Mouse (Mus musculus) midbrain, embryonic 12.5 days (tissue): ENCODE data around the gene Farsa. TPM values are rescaled to one million over a fixed set of nuclear protein-coding genes. Genes with fewer than 3 reads are reported as not detected.
"Not testable (repeated sequence)": the region's sequence is repeated elsewhere in the genome, so short reads cannot be mapped to it uniquely, and the experiment has no call there.

Source experiments
- ATAC-seq: fragments of 200-750 bp; cut with Nextera tagmentation; 2 replicates; pipeline ENCODE4 v1.8.0; 2017; ENCODE audit warnings: low read depth, moderate TSS enrichment, moderate library complexity; ENCODE audit not compliant: low FRiP score
- H3K27ac ChIP-seq: fragments of 300-500 bp; sonication (generic); replicated peaks from 2 replicates; pipeline ENCODE4 v1.5.1; 2016; ENCODE audit warnings: mild to moderate bottlenecking
- H3K27me3 ChIP-seq: fragments of 300-500 bp; sonication (generic); 2 replicates; pipeline ENCODE4 v1.6.1; 2016; ENCODE audit warnings: mild to moderate bottlenecking
- H3K36me3 ChIP-seq: fragments of 300-500 bp; sonication (generic); 2 replicates; pipeline ENCODE4 v1.6.1; 2016
- H3K4me1 ChIP-seq: fragments of 300-500 bp; sonication (generic); 2 replicates; pipeline ENCODE4 v1.6.1; 2016
- H3K4me2 ChIP-seq: fragments of 300-500 bp; sonication (generic); replicated peaks from 2 replicates; pipeline ENCODE4 v1.6.1; 2016; ENCODE audit warnings: mild to moderate bottlenecking, moderate library complexity
- H3K4me3 ChIP-seq: fragments of 300-500 bp; sonication (generic); 2 replicates; pipeline ENCODE4 v1.5.1; 2016; ENCODE audit warnings: mild to moderate bottlenecking
- H3K9ac ChIP-seq: fragments of 300-500 bp; sonication (generic); replicated peaks from 2 replicates; pipeline ENCODE4 v1.6.1; 2016; ENCODE audit warnings: mild to moderate bottlenecking, moderate library complexity
- H3K9me3 ChIP-seq: fragments of 300-500 bp; sonication (generic); 2 replicates; pipeline ENCODE4 v1.6.1; 2016; ENCODE audit warnings: mild to moderate bottlenecking
- WGBS: fragments of 180-500 bp; shearing (Covaris S2); methylation state at CpG from one replicate; pipeline ENCODE4 v1.1.7; 2016; 5-methylcytosine and 5-hydroxymethylcytosine counted together
- polyA plus RNA-seq: library from polyadenylated mRNA; unstranded; fragments of >200 nt; fragmentation: Nextera tagmentation; extraction: Ambion mirVana; gene quantifications from 2 replicates; pipeline ENCODE4 v1.2.1, GENCODE M21; 2016

The Farsa gene
- polyA plus RNA-seq, 1 experiment from 2014 or later = 105 TPM

DNA sequence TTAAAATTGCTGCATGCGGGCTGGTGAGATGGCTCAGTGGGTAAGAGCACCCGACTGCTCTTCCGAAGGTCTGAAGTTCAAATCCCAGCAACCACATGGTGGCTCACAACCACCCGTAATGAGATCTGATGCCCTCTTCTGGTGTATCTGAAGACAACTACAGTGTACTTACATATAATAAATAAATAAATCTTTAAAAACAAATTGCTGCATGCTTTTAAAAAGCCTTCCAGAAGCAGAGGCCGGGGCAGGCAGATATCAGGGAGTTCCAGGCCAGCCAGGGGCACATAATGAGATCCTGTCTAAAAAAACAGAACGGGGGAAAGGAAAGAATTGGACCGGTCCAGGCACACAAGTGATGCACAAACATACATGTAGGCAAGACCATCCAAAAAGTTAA lies 51.2 kb downstream of the Farsa start:
- Histone ChIP-seq H3K4me1 (peaks cover 20% of the 10 kb centered on the region), H3K27me3 (peaks cover 70% of the 10 kb centered on the region), H3K36me3 (peaks cover 25% of the 10 kb centered on the region), H3K4me3 (peak overlapping the region; percentile 51), H3K4me2 (peak overlapping the region; percentile 73)
- H3K9me3 ChIP-seq, H3K27ac ChIP-seq, H3K9ac ChIP-seq: not testable (repeated sequence)
- 36% methylated on average over 7 of the region's 7 CpGs for WGBS
- ATAC-seq = peak; percentile 13; the same call in 1 of the 2 replicates

GRCm38 (mm10) chr8:84908421-84909161 lies 51.8 kb downstream of the Farsa start, which contains the start of gene Dnase2a:
Gene Dnase2a, plus strand, starts transcription at chr8:84908560.
- Histone ChIP-seq H3K36me3 (peaks cover 27% of the 10 kb centered on the region), H3K4me1 (peaks cover 19% of the 10 kb centered on the region), H3K27ac (0 out of 2 replicates have a peak within 1 kb of the TSS, but pooled peaks have one; percentile 20), H3K4me2 (peak within 1 kb of the TSS; percentile 73), H3K9ac (peak within 1 kb of the TSS; percentile 65), H3K4me3 (peak within 1 kb of the TSS; percentile 51), H3K27me3 (peaks cover 70% of the 10 kb centered on the region), H3K9me3 (no peaks in the 10 kb centered on the region)
- ATAC-seq = peak; percentile 92
- under 1% methylated on average over 45 of the region's 45 CpGs for WGBS

GRCm38 (mm10) chr8:84909162-84909767 lies 52.5 kb downstream of the Farsa start:
- Histone ChIP-seq H3K4me3 (peak overlapping the region; percentile 51), H3K4me1 (peaks cover 18% of the 10 kb centered on the region), H3K4me2 (peak overlapping the region; percentile 73), H3K27ac (no peak overlapping the region), H3K27me3 (peaks cover 71% of the 10 kb centered on the region), H3K9me3 (peaks cover 2% of the 10 kb centered on the region; the same call in 1 of the 2 replicates), H3K36me3 (peaks cover 31% of the 10 kb centered on the region), H3K9ac (peak overlapping the region; percentile 65)
- WGBS = 48% methylated on average over 20 of the region's 20 CpGs
- peak; percentile 6; the same call in 1 of the 2 replicates for ATAC-seq

GRCm38 (mm10) chr8:84909949-84910348 lies 53.2 kb downstream of the Farsa start:
- no peak overlapping the region for H3K4me2 ChIP-seq
- H3K4me3 ChIP-seq = no peak overlapping the region
- ATAC-seq = no peak
- no peak overlapping the region for H3K27ac ChIP-seq
- peaks cover 18% of the 10 kb centered on the region for H3K4me1 ChIP-seq
- peaks cover 36% of the 10 kb centered on the region for H3K36me3 ChIP-seq
- peaks cover 4% of the 10 kb centered on the region; the same call in 1 of the 2 replicates for H3K9me3 ChIP-seq
- 95% methylated on average over 5 of the region's 5 CpGs for WGBS
- peaks cover 71% of the 10 kb centered on the region for H3K27me3 ChIP-seq
- H3K9ac ChIP-seq = no peak overlapping the region

DNA sequence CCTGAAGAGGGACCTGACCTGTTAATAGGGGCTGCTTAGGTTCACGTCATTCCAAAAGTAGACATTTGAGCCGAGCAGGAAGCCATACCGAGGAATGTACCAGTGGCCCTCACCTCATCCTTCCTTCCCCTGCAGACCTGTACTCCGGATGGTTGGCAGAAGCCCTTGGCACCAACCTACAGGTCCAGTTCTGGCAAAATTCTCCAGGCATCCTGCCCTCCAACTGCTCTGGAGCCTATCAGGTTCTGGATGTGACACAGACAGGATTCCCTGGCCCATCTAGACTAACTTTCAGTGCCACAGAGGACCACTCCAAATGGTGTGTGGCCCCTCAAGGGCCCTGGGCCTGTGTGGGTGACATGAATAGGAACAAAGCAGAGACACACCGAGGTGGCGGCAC lies 53.8 kb downstream of the Farsa start:
- Histone ChIP-seq H3K9ac (no peak overlapping the region), H3K4me3 (no peak overlapping the region), H3K27ac (no peak overlapping the region), H3K27me3 (peaks cover 71% of the 10 kb centered on the region), H3K4me2 (no peak overlapping the region), H3K36me3 (peaks cover 40% of the 10 kb centered on the region), H3K9me3 (peaks cover 4% of the 10 kb centered on the region; the same call in 1 of the 2 replicates), H3K4me1 (peaks cover 18% of the 10 kb centered on the region)
- no peak for ATAC-seq
- WGBS = 89% methylated on average over 6 of the region's 6 CpGs

- Histone ChIP-seq H3K4me2 (no peak overlapping the region), H3K4me1 (peaks cover 18% of the 10 kb centered on the region), H3K9ac (no peak overlapping the region), H3K4me3 (no peak overlapping the region), H3K36me3 (peaks cover 53% of the 10 kb centered on the region), H3K27ac (no peak overlapping the region), H3K27me3 (peaks cover 84% of the 10 kb centered on the region), H3K9me3 (peaks cover 4% of the 10 kb centered on the region; the same call in 1 of the 2 replicates)
- 75% methylated on average over 9 of the region's 9 CpGs for WGBS
- ATAC-seq = no peak
Measured at GRCm38 (mm10) chr8:84911854-84912253, 55.1 kb downstream of the Farsa start.

- WGBS = 18% methylated on average over 27 of the region's 27 CpGs
- peak overlapping the region; percentile 54; the same call in 1 of the 2 replicates for H3K4me2 ChIP-seq
- H3K4me1 ChIP-seq = peaks cover 18% of the 10 kb centered on the region
- peaks cover 4% of the 10 kb centered on the region; the same call in 1 of the 2 replicates for H3K9me3 ChIP-seq
- peak overlapping the region; percentile 4; the same call in 1 of the 2 replicates for H3K9ac ChIP-seq
- ATAC-seq = no peak
- H3K4me3 ChIP-seq = peak overlapping the region; percentile 31; the same call in 1 of the 2 replicates
- H3K27me3 ChIP-seq = peaks cover 89% of the 10 kb centered on the region
- peaks cover 57% of the 10 kb centered on the region for H3K36me3 ChIP-seq
- H3K27ac ChIP-seq = no peak overlapping the region
Measured at GRCm38 (mm10) chr8:84912391-84912790, 55.6 kb downstream of the Farsa start.

DNA sequence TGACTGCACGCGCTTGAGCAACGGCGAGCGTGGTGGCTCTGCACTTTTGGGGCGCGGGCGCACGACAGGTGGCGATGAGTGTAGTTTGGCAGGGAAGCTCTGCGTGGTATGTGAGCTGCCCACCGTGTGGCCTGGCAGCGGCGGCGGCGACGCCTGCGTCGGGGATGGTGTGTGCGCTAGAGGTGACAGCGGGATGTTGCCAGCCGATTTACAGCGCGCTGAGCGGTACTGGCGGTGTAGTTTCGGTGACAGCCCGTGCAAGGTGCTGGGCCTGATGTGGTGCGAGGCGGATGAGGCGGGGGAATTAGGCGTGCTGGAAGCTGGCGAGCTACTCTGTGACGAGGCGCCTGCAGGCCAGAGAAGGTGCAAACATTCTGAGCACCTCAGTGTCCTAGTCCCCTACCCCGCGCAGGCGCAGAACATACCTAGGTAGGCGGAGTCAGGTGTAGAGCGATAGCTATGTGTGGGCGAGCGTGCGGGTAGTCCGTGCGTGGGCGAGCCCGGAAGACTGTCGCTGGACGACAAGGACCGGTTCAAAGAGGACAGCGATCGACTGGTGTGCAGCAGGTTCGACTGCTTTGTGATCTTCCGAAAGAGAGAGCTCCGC lies 56.2 kb downstream of the Farsa start:
- no peak for ATAC-seq
- H3K36me3 ChIP-seq = peaks cover 63% of the 10 kb centered on the region

DNA sequence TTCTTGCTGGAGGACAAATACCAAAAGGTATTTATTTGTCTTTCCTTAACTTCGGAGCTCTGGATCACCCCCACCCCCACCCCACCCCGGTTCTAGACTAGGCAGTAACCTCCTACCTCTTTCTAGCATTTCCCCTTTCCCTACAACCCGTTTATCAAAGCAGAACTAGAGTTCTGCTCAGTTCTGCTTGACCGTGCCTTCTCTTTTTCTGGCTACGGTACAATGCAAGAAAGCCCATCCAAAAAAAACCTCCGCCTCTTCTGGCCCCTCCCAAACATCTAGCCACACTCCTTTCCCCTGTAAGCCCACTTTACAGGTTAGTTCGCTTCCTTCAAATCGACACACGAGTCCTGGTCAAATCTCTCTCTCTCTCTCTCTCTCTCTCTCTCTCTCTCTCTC lies 56.7 kb downstream of the Farsa start:
- no peak for ATAC-seq
- Histone ChIP-seq H3K27me3 (peaks cover 100% of the 10 kb centered on the region), H3K4me1 (peaks cover 18% of the 10 kb centered on the region), H3K36me3 (peaks cover 68% of the 10 kb centered on the region), H3K27ac (no peak overlapping the region), H3K4me3 (peak overlapping the region; percentile 31), H3K9ac (0 out of 2 replicates have a peak overlapping the region, but pooled peaks have one; percentile 4), H3K9me3 (peaks cover 4% of the 10 kb centered on the region; the same call in 1 of the 2 replicates), H3K4me2 (peak overlapping the region; percentile 54)
- 20% methylated on average over 9 of the region's 9 CpGs for WGBS

More for the DNA sequence above, 56.2 kb downstream of the Farsa start:
- H3K9ac ChIP-seq = peak overlapping the region; percentile 4; the same call in 1 of the 2 replicates
- H3K4me2 ChIP-seq = peak overlapping the region; percentile 54
- peaks cover 18% of the 10 kb centered on the region for H3K4me1 ChIP-seq
- WGBS = 2% methylated on average over 55 of the region's 55 CpGs
- H3K27ac ChIP-seq = no peak overlapping the region
- H3K9me3 ChIP-seq = peaks cover 4% of the 10 kb centered on the region; the same call in 1 of the 2 replicates
- peak overlapping the region; percentile 31 for H3K4me3 ChIP-seq
- H3K27me3 ChIP-seq = peaks cover 95% of the 10 kb centered on the region

GRCm38 (mm10) chr8:84913960-84914359 lies 57.2 kb downstream of the Farsa start:
- H3K4me3 ChIP-seq = no peak overlapping the region
- H3K4me1 ChIP-seq = peaks cover 13% of the 10 kb centered on the region
- H3K36me3 ChIP-seq = peaks cover 71% of the 10 kb centered on the region
- WGBS = 27% methylated on average over 4 of the region's 4 CpGs
- H3K9ac ChIP-seq = no peak overlapping the region
- peaks cover 4% of the 10 kb centered on the region; the same call in 1 of the 2 replicates for H3K9me3 ChIP-seq
- peaks cover 100% of the 10 kb centered on the region for H3K27me3 ChIP-seq
- no peak for ATAC-seq
- H3K27ac ChIP-seq = no peak overlapping the region
- no peak overlapping the region for H3K4me2 ChIP-seq

DNA sequence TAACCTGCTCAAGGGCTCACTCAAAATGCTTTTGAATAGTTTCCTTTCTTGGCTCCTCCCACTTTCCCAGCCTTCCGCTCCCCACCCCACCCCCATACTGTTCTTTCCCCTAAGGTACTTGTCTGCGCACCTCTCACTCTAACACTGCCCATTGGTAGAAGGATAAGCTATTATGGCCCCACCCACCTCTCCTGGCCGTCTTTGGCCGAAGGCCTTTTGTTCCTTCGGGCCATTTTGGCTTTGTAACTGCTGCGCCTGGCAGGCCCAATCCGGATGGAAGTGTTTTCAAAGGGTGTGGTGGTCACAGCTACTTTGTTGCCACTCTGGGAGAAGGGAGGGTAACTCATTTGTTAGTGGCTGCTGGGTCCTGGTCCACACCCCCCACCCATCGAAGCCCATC lies 58.5 kb downstream of the Farsa start:
- H3K4me1 ChIP-seq = peaks cover 10% of the 10 kb centered on the region
- H3K9me3 ChIP-seq = peaks cover 4% of the 10 kb centered on the region; the same call in 1 of the 2 replicates
- no peak overlapping the region for H3K9ac ChIP-seq
- H3K36me3 ChIP-seq = peaks cover 82% of the 10 kb centered on the region
- H3K27ac ChIP-seq = no peak overlapping the region
- no peak overlapping the region for H3K4me3 ChIP-seq
- H3K4me2 ChIP-seq = no peak overlapping the region
- WGBS = 85% methylated on average over 8 of the region's 8 CpGs
- ATAC-seq = no peak
- peaks cover 97% of the 10 kb centered on the region for H3K27me3 ChIP-seq
